Mouse (Mus musculus) telencephalon, adult 2 months (tissue): Measurements from ENCODE around the gene Utp11.
"Not testable (repeated sequence)": the region's sequence is repeated elsewhere in the genome, so short reads cannot be mapped to it uniquely, and the experiment has no call there.

Source experiments
- DNase-seq: peaks from one replicate; pipeline ENCODE4 v3.0.0-alpha.2; 2011; ENCODE audit warnings: low read depth, low spot score

The Utp11 gene

GRCm38 (mm10) chr4:124693135-124693894, at the start of gene Utp11:
TSS of gene Utp11 (minus strand) at chr4:124693600.
- peak; percentile 92 for DNase-seq

- no peak for DNase-seq
Measured at GRCm38 (mm10) chr4:124742839-124743238, 49.4 kb upstream of the Utp11 start.

- DNase-seq = peak; percentile 86
Measured at GRCm38 (mm10) chr4:124741376-124742343, 48.3 kb upstream of the Utp11 start, which contains the start of gene Inpp5b. TSS of gene Inpp5b (plus strand) at chr4:124741850.

- no peak for DNase-seq
Measured at GRCm38 (mm10) chr4:124738783-124739182, 45.4 kb upstream of the Utp11 start.

- DNase-seq = no peak
Measured at GRCm38 (mm10) chr4:124738013-124738412, 44.6 kb upstream of the Utp11 start.

- DNase-seq = no peak
Measured at GRCm38 (mm10) chr4:124737486-124737885, 44.1 kb upstream of the Utp11 start.

- no peak for DNase-seq
Measured at GRCm38 (mm10) chr4:124736952-124737351, 43.6 kb upstream of the Utp11 start.

GRCm38 (mm10) chr4:124726121-124726520, 32.7 kb upstream of the Utp11 start:
- no peak for DNase-seq

- no peak for DNase-seq
Measured at GRCm38 (mm10) chr4:124719101-124719500, 25.7 kb upstream of the Utp11 start.

- peak; percentile 97 for DNase-seq
Measured at GRCm38 (mm10) chr4:124714545-124715481, 21.4 kb upstream of the Utp11 start, which contains the start of gene Sf3a3. TSS of gene Sf3a3 (plus strand) at chr4:124714776.

GRCm38 (mm10) chr4:124713850-124714249, 20.4 kb upstream of the Utp11 start:
- DNase-seq = not testable (repeated sequence)

GRCm38 (mm10) chr4:124712618-124713017, 19.2 kb upstream of the Utp11 start:
- no peak for DNase-seq

- DNase-seq = no peak
Measured at GRCm38 (mm10) chr4:124710776-124711291, 17.4 kb upstream of the Utp11 start.

- DNase-seq = no peak
Measured at GRCm38 (mm10) chr4:124709961-124710446, 16.6 kb upstream of the Utp11 start.

- DNase-seq = no peak
Measured at GRCm38 (mm10) chr4:124708518-124709477, 15.4 kb upstream of the Utp11 start.

GRCm38 (mm10) chr4:124708200-124708517, 14.8 kb upstream of the Utp11 start:
- not testable (repeated sequence) for DNase-seq

- not testable (repeated sequence) for DNase-seq
Measured at GRCm38 (mm10) chr4:124707381-124708199, 14.2 kb upstream of the Utp11 start.

- no peak for DNase-seq
Measured at GRCm38 (mm10) chr4:124705661-124706269, 12.4 kb upstream of the Utp11 start.
